In the genomic region with DNA sequence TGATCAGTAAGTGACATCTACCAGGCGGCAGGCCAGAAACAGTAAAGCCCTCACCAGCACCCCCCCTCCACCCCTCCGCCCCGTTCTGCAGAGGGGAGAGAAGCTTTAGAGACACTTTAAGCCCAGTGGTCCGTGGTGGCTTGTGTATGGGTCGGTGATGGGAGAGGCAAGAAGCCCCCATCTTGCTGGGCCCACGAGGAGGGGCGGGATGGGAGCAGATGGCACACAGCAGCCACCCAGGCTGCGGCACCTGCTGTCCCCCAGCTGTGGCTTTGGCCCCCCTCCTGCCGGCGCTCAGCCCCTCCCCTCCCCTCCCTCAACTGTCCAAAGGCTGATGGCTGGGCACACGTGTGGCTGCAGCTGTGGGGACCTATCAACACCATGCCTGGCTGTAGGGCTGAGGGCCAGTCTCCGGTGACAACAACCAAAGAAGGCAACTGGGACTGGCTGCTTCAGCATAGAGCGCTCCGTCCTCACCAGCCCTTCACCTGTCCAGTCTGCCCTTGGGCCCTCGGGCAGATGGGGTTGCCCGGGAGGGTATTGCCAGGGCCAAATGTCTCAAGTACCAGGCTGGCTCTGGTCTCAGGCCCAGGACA, we compare ENCODE assay signal across 13 mouse cellular contexts. TPM values are rescaled to one million over a fixed set of nuclear protein-coding genes. Genes with fewer than 3 reads are reported as not detected.
DNase-seq lines count a peak whose midpoint lies in the region; ATAC-seq and TF ChIP-seq lines count a peak whose summit lies in the region.
"Had no signal": no experiment of that assay in that cellular context is flagged by ENCODE, and none has a peak within 500 bp of the region (broad histone marks: within the 10 kb centered on the region; RNA-seq: fewer than 3 reads in every experiment).

No protein-coding gene starts in this region.

- H3K36me3 ChIP-seq in forebrain, embryonic 16.5 days (ENCODE audit: control insufficient read depth, insufficient read depth) = peaks cover 5% of the 10 kb centered on the region; the same call in 1 of the 2 replicates
- H3K36me3 ChIP-seq in hindbrain, embryonic 12.5 days = peaks cover 36% of the 10 kb centered on the region
- peaks cover 23% of the 10 kb centered on the region for H3K36me3 ChIP-seq in midbrain, postnatal 0 days (ENCODE audit: insufficient read depth, low read length)
- H3K36me3 ChIP-seq: kidney, embryonic 15.5 days had no signal

- peak; percentile 55 for DNase-seq in heart, adult 8-10 months (ENCODE audit: low spot score)
- no peak for DNase-seq in heart, postnatal 25 days (ENCODE audit: low spot score)
- peak; percentile 33 for DNase-seq in midbrain, postnatal 0 days (ENCODE audit: low spot score)
- no peak for DNase-seq in MN1 (ENCODE audit: low spot score)
- DNase-seq in frontal cortex, adult 2 months (ENCODE audit: extremely low spot score in 1 of 2, low spot score in 1 of 2) = no peak
- DNase-seq in layer of hippocampus, adult 9-11 months = no peak
- DNase-seq: liver; right cerebral cortex, adult 18-20 months had no signal

- no peak overlapping the region for H3K4me2 ChIP-seq in forebrain, embryonic 16.5 days (ENCODE audit: low read length)
- no peak overlapping the region for H3K4me2 ChIP-seq in hindbrain, embryonic 12.5 days (replicated peaks)
- H3K4me2 ChIP-seq in midbrain, postnatal 0 days (ENCODE audit: low read depth, low read length, poor library complexity, severe bottlenecking) = no peak overlapping the region
- H3K4me2 ChIP-seq: kidney, embryonic 15.5 days had no signal

- H3K4me1 ChIP-seq in forebrain, embryonic 16.5 days (replicated peaks; ENCODE audit: control insufficient read depth, insufficient read depth, low read length) = peaks cover 9% of the 10 kb centered on the region
- peaks cover 42% of the 10 kb centered on the region for H3K4me1 ChIP-seq in hindbrain, embryonic 12.5 days
- no peaks in the 10 kb centered on the region for H3K4me1 ChIP-seq in midbrain, postnatal 0 days (ENCODE audit: insufficient read depth, low read length)

- no peak for TF ChIP-seq CTCF in midbrain, postnatal 0 days (IDR thresholded peaks at IDR 0.05)

- no peaks in the 10 kb centered on the region for H3K9me3 ChIP-seq in forebrain, embryonic 16.5 days (ENCODE audit: control insufficient read depth, low read length)
- no peaks in the 10 kb centered on the region for H3K9me3 ChIP-seq in hindbrain, embryonic 12.5 days (replicated peaks)
- no peaks in the 10 kb centered on the region for H3K9me3 ChIP-seq in midbrain, postnatal 0 days (ENCODE audit: low read length)
- H3K9me3 ChIP-seq: kidney, embryonic 15.5 days had no signal

- 0 out of 2 replicates have a peak, but pooled peaks have one; percentile 10 for ATAC-seq in forebrain, embryonic 16.5 days
- peak; percentile 53 for ATAC-seq in hindbrain, embryonic 12.5 days (ENCODE audit: low FRiP score)
- ATAC-seq in midbrain, postnatal 0 days (ENCODE audit: low FRiP score) = peak; percentile 49; the same call in 1 of the 2 replicates
- ATAC-seq: CD4-positive, CD25-positive, alpha-beta regulatory T cell, adult 4 months had no signal

- no peak overlapping the region for H3K9ac ChIP-seq in forebrain, embryonic 16.5 days (replicated peaks; ENCODE audit: low read depth, low read length)
- H3K9ac ChIP-seq in hindbrain, embryonic 12.5 days = no peak overlapping the region
- H3K9ac ChIP-seq in midbrain, postnatal 0 days (replicated peaks; ENCODE audit: low read length, poor library complexity, severe bottlenecking) = no peak overlapping the region
- H3K9ac ChIP-seq: kidney, embryonic 15.5 days had no signal

- H3K27ac ChIP-seq in forebrain, embryonic 16.5 days (ENCODE audit: low read length) = no peak overlapping the region
- H3K27ac ChIP-seq in hindbrain, embryonic 12.5 days = no peak overlapping the region
- H3K27ac ChIP-seq in midbrain, postnatal 0 days (ENCODE audit: low read depth, low read length) = no peak overlapping the region; the same call in 1 of the 2 replicates
- H3K27ac ChIP-seq: kidney, embryonic 15.5 days had no signal

- no peak overlapping the region for H3K4me3 ChIP-seq in forebrain, embryonic 16.5 days (replicated peaks; ENCODE audit: low read length)
- H3K4me3 ChIP-seq in hindbrain, embryonic 12.5 days = no peak overlapping the region
- no peak overlapping the region for H3K4me3 ChIP-seq in midbrain, postnatal 0 days (ENCODE audit: low read depth, low read length)
- H3K4me3 ChIP-seq: kidney, embryonic 15.5 days had no signal

- H3K27me3 ChIP-seq in forebrain, embryonic 16.5 days (replicated peaks; ENCODE audit: control insufficient read depth, insufficient read depth, low read length) = no peaks in the 10 kb centered on the region
- H3K27me3 ChIP-seq in hindbrain, embryonic 12.5 days = no peaks in the 10 kb centered on the region; the same call in 1 of the 2 replicates
- no peaks in the 10 kb centered on the region for H3K27me3 ChIP-seq in midbrain, postnatal 0 days (ENCODE audit: insufficient read depth, low read length)
- H3K27me3 ChIP-seq: kidney, embryonic 15.5 days had no signal

- intact Hi-C loops in heart, postnatal 25 days (cut with DNase I) = no loop called here

- WGBS in forebrain, embryonic 16.5 days = 66% methylated on average over 15 of the region's 16 CpGs
- WGBS in hindbrain, embryonic 12.5 days = 71% methylated on average over 15 of the region's 16 CpGs
- WGBS in midbrain, postnatal 0 days = 61% methylated on average over 16 of the region's 16 CpGs

RNA-seq across cellular contexts. Expression of a gene that starts 28.9 kb away (rescaled TPM):
- under 1 TPM in 2 of 4 experiments, not detected in 2; 0.24 to 0.57 TPM for total RNA-seq in heart, adult 8-10 months (2022)
- total RNA-seq in heart, postnatal 25 days (2021) = not detected
- polyA plus RNA-seq in forebrain, embryonic 16.5 days (2015; fragmentation: Nextera tagmentation; extraction: Ambion mirVana) = not detected in 2 replicates
- not detected in 2 replicates for polyA plus RNA-seq in hindbrain, embryonic 12.5 days (2016; fragmentation: Nextera tagmentation; extraction: Ambion mirVana)
- not detected in 2 replicates for total RNA-seq in midbrain, postnatal 0 days (2014; rRNA removed)
- polyA plus RNA-seq in midbrain, postnatal 0 days (2015; fragmentation: Nextera tagmentation; extraction: Ambion mirVana) = not detected in 2 replicates
- polyA plus RNA-seq in frontal cortex, adult 2 months (2012; rRNA removed) = not detected in 2 replicates
- total RNA-seq: gastrocnemius, postnatal 36 days had no signal
- polyA plus RNA-seq: CD4-positive, CD25-positive, alpha-beta regulatory T cell, adult 4 months had no signal

RNA-seq across cellular contexts. Expression of a gene that starts 40.0 kb away (rescaled TPM):
- 10 to 100 TPM; 62.8 to 66.2 (median 63.3) TPM for total RNA-seq in heart, adult 8-10 months (2022)
- 10 to 100 TPM; 58.4 to 62.8 TPM for total RNA-seq in heart, postnatal 25 days (2021)
- polyA plus RNA-seq in forebrain, embryonic 16.5 days (2015; fragmentation: Nextera tagmentation; extraction: Ambion mirVana) = 72.0 and 92.6 TPM in 2 replicates
- 48.2 and 52.6 TPM in 2 replicates for polyA plus RNA-seq in hindbrain, embryonic 12.5 days (2016; fragmentation: Nextera tagmentation; extraction: Ambion mirVana)
- total RNA-seq in midbrain, postnatal 0 days (2014; rRNA removed) = 14.1 and 23.2 TPM in 2 replicates
- 135 and 138 TPM in 2 replicates for polyA plus RNA-seq in midbrain, postnatal 0 days (2015; fragmentation: Nextera tagmentation; extraction: Ambion mirVana)
- polyA plus RNA-seq in frontal cortex, adult 2 months (2012; rRNA removed) = 130 and 153 TPM in 2 replicates

RNA-seq across cellular contexts. Expression of a gene that starts 40.2 kb away (rescaled TPM):
- 1 to 10 TPM; 3.5 to 5.2 (median 4.4) TPM for total RNA-seq in heart, adult 8-10 months (2022)
- 1 to 10 TPM; 2.9 to 3.4 TPM for total RNA-seq in heart, postnatal 25 days (2021)
- 3.8 and 4.6 TPM in 2 replicates for polyA plus RNA-seq in forebrain, embryonic 16.5 days (2015; fragmentation: Nextera tagmentation; extraction: Ambion mirVana)
- 6.3 and 6.9 TPM in 2 replicates for polyA plus RNA-seq in hindbrain, embryonic 12.5 days (2016; fragmentation: Nextera tagmentation; extraction: Ambion mirVana)
- 12.1 and 14.6 TPM in 2 replicates for total RNA-seq in midbrain, postnatal 0 days (2014; rRNA removed)
- 10.9 and 12.7 TPM in 2 replicates for polyA plus RNA-seq in midbrain, postnatal 0 days (2015; fragmentation: Nextera tagmentation; extraction: Ambion mirVana)
- 9.4 and 9.5 TPM in 2 replicates for polyA plus RNA-seq in frontal cortex, adult 2 months (2012; rRNA removed)

RNA-seq across cellular contexts. Expression of a gene that starts 47.5 kb away (rescaled TPM):
- 10 to 100 TPM; 15.1 to 22.1 (median 18.2) TPM for total RNA-seq in heart, adult 8-10 months (2022)
- 10 to 100 TPM; 18.5 to 25.3 TPM for total RNA-seq in heart, postnatal 25 days (2021)
- 11.6 and 13.8 TPM in 2 replicates for polyA plus RNA-seq in forebrain, embryonic 16.5 days (2015; fragmentation: Nextera tagmentation; extraction: Ambion mirVana)
- 17.1 and 17.3 TPM in 2 replicates for polyA plus RNA-seq in hindbrain, embryonic 12.5 days (2016; fragmentation: Nextera tagmentation; extraction: Ambion mirVana)
- 11.1 and 11.8 TPM in 2 replicates for total RNA-seq in midbrain, postnatal 0 days (2014; rRNA removed)
- 13.3 and 15.9 TPM in 2 replicates for polyA plus RNA-seq in midbrain, postnatal 0 days (2015; fragmentation: Nextera tagmentation; extraction: Ambion mirVana)
- 7.7 and 8.6 TPM in 2 replicates for polyA plus RNA-seq in frontal cortex, adult 2 months (2012; rRNA removed)

Comparison
In these comparisons a context has a peak if more than half of its experiments do, and no peak if none do; other contexts are left out.
1. DNase-seq: peak in heart, adult 8-10 months (single experiment) and midbrain, postnatal 0 days (single experiment); none in heart, postnatal 25 days (single experiment), MN1 (single experiment), frontal cortex, adult 2 months (0 of 2) and layer of hippocampus, adult 9-11 months (single experiment).
2. Peak in every context shown above with its lines, with median percentiles within 50 percentile points of each other: ATAC-seq.